Mouse (Mus musculus) spleen, adult 2 months (tissue): ENCODE measurements around the gene Sult2a1. TPM values are rescaled to one million over a fixed set of nuclear protein-coding genes. Genes with fewer than 3 reads are reported as not detected.
"Not testable (repeated sequence)": the region's sequence is repeated elsewhere in the genome, so short reads cannot be mapped to it uniquely, and the experiment has no call there.

ENCODE experiments used
- DNase-seq, 2 experiments: peaks; one replicate each; pipeline versions ENCODE4 v3.0.0 to v3.0.0-alpha.2; 2012 to 2021; ENCODE audit warnings: low spot score in 2 of 2, low read depth in 1 of 2
- H3K27ac ChIP-seq: fragments of 200-500 bp; 2 replicates; pipeline ENCODE4 v1.5.1; 2012; ENCODE audit warnings: low read length, inconsistent platforms; ENCODE audit not compliant: insufficient read depth
- H3K27me3 ChIP-seq: fragments of 200-500 bp; 2 replicates; pipeline ENCODE4 v1.6.1; 2012; ENCODE audit warnings: mild to moderate bottlenecking, moderate library complexity, low read length, inconsistent platforms; ENCODE audit not compliant: control insufficient read depth, insufficient read depth
- H3K36me3 ChIP-seq: fragments of 200-500 bp; 2 replicates; pipeline ENCODE4 v1.6.1; 2012; ENCODE audit warnings: mild to moderate bottlenecking, low read length, inconsistent platforms; ENCODE audit not compliant: control insufficient read depth, insufficient read depth
- H3K4me1 ChIP-seq: fragments of 200-500 bp; 2 replicates; pipeline ENCODE4 v1.6.1; 2011; ENCODE audit warnings: inconsistent platforms; ENCODE audit not compliant: control insufficient read depth, insufficient read depth, insufficient read length
- H3K4me3 ChIP-seq: fragments of 200-500 bp; 2 replicates; pipeline ENCODE4 v1.5.1; 2011; ENCODE audit warnings: mild to moderate bottlenecking, inconsistent platforms; ENCODE audit not compliant: insufficient read depth, insufficient read length; ENCODE audit errors: extremely low read depth
- CTCF ChIP-seq: fragments of 200-500 bp; IDR thresholded peaks from 2 replicates; pipeline ENCODE4 v1.5.1; 2011; ENCODE audit warnings: mild to moderate bottlenecking, inconsistent platforms; ENCODE audit not compliant: insufficient read depth, insufficient read length, insufficient replicate concordance; ENCODE audit errors: extremely low read depth
- WGBS: fragments of 180-500 bp; shearing (Covaris S2); methylation state at CpG from one replicate; pipeline ENCODE4 v1.1.7; 2018; 5-methylcytosine and 5-hydroxymethylcytosine counted together
- polyA plus RNA-seq: library from polyadenylated mRNA; depleted of rRNA; stranded (reverse); fragments of >200 nt; gene quantifications from 2 replicates; pipeline ENCODE4 v1.2.3, GENCODE M21; 2012; rRNA removed

Sult2a1 gene
- polyA plus RNA-seq: not detected in 2 replicates

DNA sequence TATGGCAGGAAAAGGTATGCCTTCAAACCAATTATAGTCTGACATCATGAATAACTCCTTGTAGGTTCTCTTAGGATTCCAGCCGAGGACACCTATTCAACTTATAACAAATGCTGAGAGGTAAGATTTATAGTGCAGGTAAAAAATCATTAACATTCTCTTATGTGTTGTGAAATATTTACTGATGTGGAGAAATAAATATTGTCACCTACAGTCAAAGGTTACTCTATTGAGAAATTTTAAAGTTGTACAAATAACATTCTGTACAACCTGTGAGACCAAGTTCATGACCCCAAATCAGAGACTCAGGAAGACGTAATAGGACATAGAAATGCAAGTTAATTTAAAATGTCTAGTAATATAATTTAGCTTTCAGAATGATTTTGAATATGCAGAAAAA, at the start of gene Sult2a1:
Gene Sult2a1, minus strand, starts transcription at position 101 of the 400 bp plus-strand sequence.
- not testable (repeated sequence) for H3K4me1 ChIP-seq, H3K27ac ChIP-seq, DNase-seq, H3K36me3 ChIP-seq, H3K27me3 ChIP-seq, H3K4me3 ChIP-seq
- WGBS: 96% methylated on average over 1 of the region's 2 CpGs

DNA sequence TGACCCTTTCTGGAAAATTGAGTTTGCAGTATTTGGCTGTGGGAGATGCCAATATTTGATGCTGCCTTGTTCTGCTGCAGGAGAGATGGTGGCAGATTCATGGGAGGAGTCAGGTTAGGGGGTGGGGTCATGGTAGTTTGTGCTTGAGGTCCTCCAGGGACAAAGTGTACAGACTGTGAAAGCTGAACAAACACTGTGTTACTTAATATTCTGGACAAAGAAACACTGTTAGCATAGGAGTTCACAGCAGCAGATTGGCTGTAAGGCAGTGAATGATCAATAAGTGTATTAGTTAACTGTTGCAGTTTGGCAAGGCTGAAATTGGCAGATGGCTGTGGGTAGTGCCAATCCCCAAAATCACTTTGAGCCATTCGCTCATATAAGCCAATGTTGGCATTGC, 23.3 kb downstream of the Sult2a1 start:
- H3K27me3 ChIP-seq: no peaks in the 10 kb centered on the region
- H3K4me3 ChIP-seq: no peak overlapping the region
- H3K4me1 ChIP-seq: no peaks in the 10 kb centered on the region
- H3K36me3 ChIP-seq: no peaks in the 10 kb centered on the region
- DNase-seq: no peak
- TF ChIP-seq CTCF: no peak
- H3K27ac ChIP-seq: no peak overlapping the region
- 96% methylated on average over 1 of the region's 1 CpGs for WGBS

Other genes starting within 250 kb of the Sult2a1 start
- not detected in 2 replicates for gene Sult2a5, start 213.4 kb downstream of the Sult2a1 start, polyA plus RNA-seq
- gene Sult2a2, start 103.9 kb downstream of the Sult2a1 start, polyA plus RNA-seq: not detected in 2 replicates
- gene Sult2a4, start 152.2 kb upstream of the Sult2a1 start, polyA plus RNA-seq: not detected in 2 replicates